Mouse (Mus musculus): Measurements from ENCODE around the gene Ccdc85b. TPM values are rescaled to one million over a fixed set of nuclear protein-coding genes. Genes with fewer than 3 reads are reported as not detected.
A peak's percentile ranks its signal among the peaks of the same experiment; 100 is the strongest.

Ccdc85b gene
- polyA plus RNA-seq, 1 experiment, result 12.1 TPM

- no peak for DNase-seq (ENCODE audit: low read depth)
- TF ChIP-seq POLR2A (IDR thresholded peaks at IDR 0.05; ENCODE audit: borderline replicate concordance, extremely low read depth, insufficient read depth, insufficient read length, poor library complexity, severe bottlenecking) (no peak), CTCF (IDR thresholded peaks at IDR 0.05; ENCODE audit: borderline replicate concordance, extremely low read depth, insufficient read depth, insufficient read length) (no peak)
Observed at GRCm38 (mm10) chr19:5449673-5450072, 8.0 kb downstream of the Ccdc85b start.

- no peak for DNase-seq (ENCODE audit: low read depth)
- TF ChIP-seq POLR2A (IDR thresholded peaks at IDR 0.05; ENCODE audit: borderline replicate concordance, extremely low read depth, insufficient read depth, insufficient read length, poor library complexity, severe bottlenecking) (no peak), CTCF (IDR thresholded peaks at IDR 0.05; ENCODE audit: borderline replicate concordance, extremely low read depth, insufficient read depth, insufficient read length) (no peak)
Observed at GRCm38 (mm10) chr19:5448354-5449150, 9.1 kb downstream of the Ccdc85b start.

- peak; percentile 78 for DNase-seq (ENCODE audit: low read depth)
- TF ChIP-seq POLR2A (IDR thresholded peaks at IDR 0.05; ENCODE audit: borderline replicate concordance, extremely low read depth, insufficient read depth, insufficient read length, poor library complexity, severe bottlenecking) (no peak), CTCF (IDR thresholded peaks at IDR 0.05; ENCODE audit: borderline replicate concordance, extremely low read depth, insufficient read depth, insufficient read length) (no peak)
Observed at GRCm38 (mm10) chr19:5447515-5448353, 10.0 kb downstream of the Ccdc85b start, which contains the start of gene Fosl1. Fosl1 (plus strand) TSS chr19:5447547.

- TF ChIP-seq CTCF (IDR thresholded peaks at IDR 0.05; ENCODE audit: borderline replicate concordance, extremely low read depth, insufficient read depth, insufficient read length) (no peak), POLR2A (IDR thresholded peaks at IDR 0.05; ENCODE audit: borderline replicate concordance, extremely low read depth, insufficient read depth, insufficient read length, poor library complexity, severe bottlenecking) (no peak)
- no peak for DNase-seq (ENCODE audit: low read depth)
Observed at GRCm38 (mm10) chr19:5445747-5446146, 11.9 kb downstream of the Ccdc85b start.

- no peak for TF ChIP-seq POLR2A (IDR thresholded peaks at IDR 0.05; ENCODE audit: borderline replicate concordance, extremely low read depth, insufficient read depth, insufficient read length, poor library complexity, severe bottlenecking)
- no peak for TF ChIP-seq CTCF (IDR thresholded peaks at IDR 0.05; ENCODE audit: borderline replicate concordance, extremely low read depth, insufficient read depth, insufficient read length)
- no peak for DNase-seq (ENCODE audit: low read depth)
Observed at GRCm38 (mm10) chr19:5444954-5445353, 12.7 kb downstream of the Ccdc85b start.

GRCm38 (mm10) chr19:5444371-5444908, 13.3 kb downstream of the Ccdc85b start:
- no peak for TF ChIP-seq CTCF (IDR thresholded peaks at IDR 0.05; ENCODE audit: borderline replicate concordance, extremely low read depth, insufficient read depth, insufficient read length)
- TF ChIP-seq POLR2A (IDR thresholded peaks at IDR 0.05; ENCODE audit: borderline replicate concordance, extremely low read depth, insufficient read depth, insufficient read length, poor library complexity, severe bottlenecking), result no peak
- no peak for DNase-seq (ENCODE audit: low read depth)

- TF ChIP-seq CTCF (IDR thresholded peaks at IDR 0.05; ENCODE audit: borderline replicate concordance, extremely low read depth, insufficient read depth, insufficient read length) (no peak), POLR2A (IDR thresholded peaks at IDR 0.05; ENCODE audit: borderline replicate concordance, extremely low read depth, insufficient read depth, insufficient read length, poor library complexity, severe bottlenecking) (no peak)
- DNase-seq (ENCODE audit: low read depth), result no peak
Observed at GRCm38 (mm10) chr19:5433951-5434350, 23.7 kb downstream of the Ccdc85b start.

- TF ChIP-seq CTCF (IDR thresholded peaks at IDR 0.05; ENCODE audit: borderline replicate concordance, extremely low read depth, insufficient read depth, insufficient read length) (peak; percentile 43; the same call in 1 of the 2 replicates), POLR2A (IDR thresholded peaks at IDR 0.05; ENCODE audit: borderline replicate concordance, extremely low read depth, insufficient read depth, insufficient read length, poor library complexity, severe bottlenecking) (no peak)
- DNase-seq (ENCODE audit: low read depth), result peak; percentile 42
Observed at GRCm38 (mm10) chr19:5432992-5433852, 24.5 kb downstream of the Ccdc85b start.

GRCm38 (mm10) chr19:5431911-5432464, 25.7 kb downstream of the Ccdc85b start:
- no peak for TF ChIP-seq CTCF (IDR thresholded peaks at IDR 0.05; ENCODE audit: borderline replicate concordance, extremely low read depth, insufficient read depth, insufficient read length)
- no peak for TF ChIP-seq POLR2A (IDR thresholded peaks at IDR 0.05; ENCODE audit: borderline replicate concordance, extremely low read depth, insufficient read depth, insufficient read length, poor library complexity, severe bottlenecking)

GRCm38 (mm10) chr19:5430408-5430807, 27.3 kb downstream of the Ccdc85b start:
- DNase-seq (ENCODE audit: low read depth), result no peak
- TF ChIP-seq POLR2A (IDR thresholded peaks at IDR 0.05; ENCODE audit: borderline replicate concordance, extremely low read depth, insufficient read depth, insufficient read length, poor library complexity, severe bottlenecking) (no peak), CTCF (IDR thresholded peaks at IDR 0.05; ENCODE audit: borderline replicate concordance, extremely low read depth, insufficient read depth, insufficient read length) (no peak)

More at GRCm38 (mm10) chr19:5431911-5432464, 25.7 kb downstream of the Ccdc85b start:
- no peak for DNase-seq (ENCODE audit: low read depth)

All from brain, embryonic 14.5 days (tissue).